Mouse (Mus musculus) spleen, adult 2 months (tissue): ENCODE data around the gene Cd276. TPM values are rescaled to one million over a fixed set of nuclear protein-coding genes. Genes with fewer than 3 reads are reported as not detected.

ENCODE experiments used
- DNase-seq, 2 experiments: peaks; one replicate each; pipeline versions ENCODE4 v3.0.0 to v3.0.0-alpha.2; 2012 to 2021; ENCODE audit warnings: low spot score in 2 of 2, low read depth in 1 of 2
- H3K27ac ChIP-seq: fragments of 200-500 bp; 2 replicates; pipeline ENCODE4 v1.5.1; 2012; ENCODE audit warnings: low read length, inconsistent platforms; ENCODE audit not compliant: insufficient read depth
- H3K27me3 ChIP-seq: fragments of 200-500 bp; 2 replicates; pipeline ENCODE4 v1.6.1; 2012; ENCODE audit warnings: mild to moderate bottlenecking, moderate library complexity, low read length, inconsistent platforms; ENCODE audit not compliant: control insufficient read depth, insufficient read depth
- H3K36me3 ChIP-seq: fragments of 200-500 bp; 2 replicates; pipeline ENCODE4 v1.6.1; 2012; ENCODE audit warnings: mild to moderate bottlenecking, low read length, inconsistent platforms; ENCODE audit not compliant: control insufficient read depth, insufficient read depth
- H3K4me1 ChIP-seq: fragments of 200-500 bp; 2 replicates; pipeline ENCODE4 v1.6.1; 2011; ENCODE audit warnings: inconsistent platforms; ENCODE audit not compliant: control insufficient read depth, insufficient read depth, insufficient read length
- H3K4me3 ChIP-seq: fragments of 200-500 bp; 2 replicates; pipeline ENCODE4 v1.5.1; 2011; ENCODE audit warnings: mild to moderate bottlenecking, inconsistent platforms; ENCODE audit not compliant: insufficient read depth, insufficient read length; ENCODE audit errors: extremely low read depth
- CTCF ChIP-seq: fragments of 200-500 bp; IDR thresholded peaks from 2 replicates; pipeline ENCODE4 v1.5.1; 2011; ENCODE audit warnings: mild to moderate bottlenecking, inconsistent platforms; ENCODE audit not compliant: insufficient read depth, insufficient read length, insufficient replicate concordance; ENCODE audit errors: extremely low read depth
- POLR2A ChIP-seq: fragments of 200-500 bp; IDR thresholded peaks from 2 replicates; pipeline ENCODE4 v1.6.1; 2011; ENCODE audit warnings: low read depth, low read length, inconsistent platforms
- WGBS: fragments of 180-500 bp; shearing (Covaris S2); methylation state at CpG from one replicate; pipeline ENCODE4 v1.1.7; 2018; 5-methylcytosine and 5-hydroxymethylcytosine counted together
- polyA plus RNA-seq: library from polyadenylated mRNA; depleted of rRNA; stranded (reverse); fragments of >200 nt; gene quantifications from 2 replicates; pipeline ENCODE4 v1.2.3, GENCODE M21; 2012

The Cd276 gene
- polyA plus RNA-seq, 1 experiment: 2.4 TPM

DNA sequence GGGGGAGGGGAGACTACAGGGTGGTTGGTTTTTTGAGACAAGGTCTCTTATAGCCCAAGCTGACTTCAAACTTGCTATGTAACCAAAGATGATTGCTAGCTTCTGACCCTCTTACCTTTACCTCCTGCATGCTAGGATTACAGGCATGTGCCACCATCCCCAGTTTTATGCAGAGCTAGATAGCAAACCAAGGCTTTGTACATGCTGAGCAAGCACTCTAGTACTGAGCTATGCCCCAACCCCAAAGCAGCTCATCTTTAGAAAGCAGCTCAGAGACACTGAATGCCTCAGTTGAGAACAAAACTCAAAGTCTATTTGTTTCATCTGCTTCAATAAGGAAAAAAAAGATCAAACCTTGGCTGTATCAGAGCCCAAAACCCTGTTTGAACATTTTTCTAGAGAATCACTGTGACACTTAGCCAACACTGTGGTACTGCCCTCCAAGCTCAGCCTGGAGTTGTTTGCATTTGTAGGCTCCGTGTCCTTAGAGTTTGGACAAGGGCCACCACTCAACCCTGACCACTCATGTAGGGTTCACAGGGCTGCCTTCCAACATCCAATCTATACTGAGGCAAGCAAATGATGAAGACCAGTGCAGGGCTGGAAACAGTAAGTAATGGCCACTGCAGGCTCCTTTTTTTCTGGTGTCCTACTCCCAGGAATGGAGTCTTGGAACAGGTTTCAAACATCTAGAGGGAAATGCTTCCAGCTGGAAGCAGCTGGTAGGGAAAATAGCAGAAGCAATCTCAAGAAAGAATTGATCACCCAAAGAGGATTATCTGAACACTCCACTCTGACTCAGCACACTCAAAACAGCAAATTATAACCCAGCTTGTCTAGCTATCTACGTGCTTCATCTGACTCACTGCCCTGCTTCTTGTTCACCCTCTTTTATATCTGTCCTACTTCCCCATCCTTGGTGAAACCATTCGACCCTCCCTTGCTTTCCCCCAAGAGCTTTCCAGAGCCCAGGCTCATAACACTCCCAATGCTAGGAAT is 2.5 kb upstream of the Cd276 start:
- TF ChIP-seq POLR2A (no peak), CTCF (no peak)
- Histone ChIP-seq H3K27ac (no peak overlapping the region), H3K36me3 (no peaks in the 10 kb centered on the region), H3K4me3 (no peak overlapping the region), H3K4me1 (peaks cover 8% of the 10 kb centered on the region), H3K27me3 (peaks cover 13% of the 10 kb centered on the region)
- DNase-seq: no peak
- WGBS: 38% methylated on average over 3 of the region's 3 CpGs

- Histone ChIP-seq H3K4me3 (no peak overlapping the region), H3K4me1 (peaks cover 8% of the 10 kb centered on the region), H3K27ac (no peak overlapping the region), H3K27me3 (peaks cover 13% of the 10 kb centered on the region), H3K36me3 (no peaks in the 10 kb centered on the region)
- no peak for DNase-seq
- 79% methylated on average over 7 of the region's 7 CpGs for WGBS
- TF ChIP-seq POLR2A: no peak
- TF ChIP-seq CTCF: no peak
These were observed 1.4 kb upstream of the Cd276 start for GRCm38 (mm10) chr9:58556627-58557026.

DNA sequence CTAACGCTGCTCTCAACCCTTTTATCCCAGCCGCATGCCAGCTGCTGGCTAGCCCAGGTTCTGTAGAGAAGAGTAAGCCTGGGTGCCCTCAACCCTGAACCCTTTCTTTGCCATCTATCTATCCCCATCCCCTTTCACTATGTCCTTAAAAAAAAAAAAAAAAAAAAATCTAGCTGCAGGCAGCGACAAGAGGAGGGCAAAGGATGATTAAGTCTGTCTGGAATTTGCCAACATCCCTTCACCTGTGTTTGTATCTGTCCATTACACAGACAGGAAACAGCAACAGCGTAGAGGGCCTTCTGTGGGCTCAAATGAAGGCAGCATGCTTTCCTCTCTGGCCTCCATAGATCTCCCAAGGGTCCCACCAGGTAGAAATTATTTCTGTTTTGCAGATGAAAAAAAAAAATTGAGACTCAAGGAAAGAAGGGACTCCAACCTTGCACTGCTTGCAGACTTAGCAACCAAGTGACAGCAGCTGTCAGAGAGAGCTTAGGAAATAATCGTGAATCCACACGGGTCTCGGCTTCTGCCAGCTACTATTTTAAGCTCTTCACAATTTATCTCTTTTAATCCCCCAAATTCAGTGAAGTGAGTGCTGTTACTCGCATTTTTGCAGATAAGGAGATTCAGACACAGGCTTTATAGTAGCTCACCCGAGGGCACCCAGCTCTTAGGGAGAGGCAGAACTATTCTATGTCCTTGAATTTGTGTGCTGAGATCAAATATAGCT is 613 bp upstream of the Cd276 start:
- H3K4me3 ChIP-seq: no peak overlapping the region
- no peak for DNase-seq
- H3K27me3 ChIP-seq: peaks cover 13% of the 10 kb centered on the region
- WGBS: 29% methylated on average over 9 of the region's 9 CpGs
- peaks cover 8% of the 10 kb centered on the region for H3K4me1 ChIP-seq
- no peak overlapping the region; the same call in 1 of the 2 replicates for H3K27ac ChIP-seq
- TF ChIP-seq POLR2A: no peak
- no peak for TF ChIP-seq CTCF
- no peaks in the 10 kb centered on the region for H3K36me3 ChIP-seq

- no peak overlapping the region for H3K27ac ChIP-seq
- 32% methylated on average over 23 of the region's 23 CpGs for WGBS
- peaks cover 13% of the 10 kb centered on the region for H3K27me3 ChIP-seq
- peaks cover 8% of the 10 kb centered on the region for H3K4me1 ChIP-seq
- TF ChIP-seq CTCF: no peak
- TF ChIP-seq POLR2A: no peak
- peak overlapping the region; percentile 48; the same call in 1 of the 2 replicates for H3K4me3 ChIP-seq
- no peaks in the 10 kb centered on the region for H3K36me3 ChIP-seq
- DNase-seq: no peak
These were observed 955 bp downstream of the Cd276 start for GRCm38 (mm10) chr9:58554056-58554907.

GRCm38 (mm10) chr9:58552083-58552482 is 3.2 kb downstream of the Cd276 start:
- 47% methylated on average over 9 of the region's 9 CpGs for WGBS
- no peak overlapping the region for H3K27ac ChIP-seq
- H3K27me3 ChIP-seq: peaks cover 13% of the 10 kb centered on the region

DNA sequence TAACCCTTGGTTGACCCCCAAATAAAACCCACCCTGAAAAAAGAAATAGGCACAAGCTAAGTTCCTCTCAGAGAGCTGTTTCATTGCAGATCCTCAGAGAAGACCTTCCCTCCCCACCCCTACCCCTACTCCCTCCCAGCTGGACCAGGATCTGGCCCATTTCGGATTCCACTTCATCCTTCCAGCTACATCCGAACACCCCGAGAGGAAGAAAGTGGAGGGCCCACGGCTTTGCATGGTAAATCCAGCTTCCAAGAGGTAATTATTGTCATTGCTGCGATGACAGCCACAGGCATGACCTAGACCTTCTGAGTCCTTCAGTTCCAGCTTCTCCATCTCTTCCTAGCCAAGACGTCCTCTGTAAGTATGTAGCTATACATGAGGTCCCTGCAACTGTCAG is 4.3 kb downstream of the Cd276 start:
- H3K27me3 ChIP-seq: peaks cover 12% of the 10 kb centered on the region
- 89% methylated on average over 6 of the region's 6 CpGs for WGBS
- no peak for DNase-seq

More at GRCm38 (mm10) chr9:58552083-58552482, 3.2 kb downstream of the Cd276 start:
- no peak overlapping the region for H3K4me3 ChIP-seq
- no peak for DNase-seq
- TF ChIP-seq CTCF (no peak), POLR2A (no peak)
- H3K36me3 ChIP-seq: no peaks in the 10 kb centered on the region
- H3K4me1 ChIP-seq: peaks cover 8% of the 10 kb centered on the region

More for the DNA sequence above, 4.3 kb downstream of the Cd276 start:
- Histone ChIP-seq H3K27ac (no peak overlapping the region), H3K36me3 (no peaks in the 10 kb centered on the region), H3K4me1 (peaks cover 8% of the 10 kb centered on the region), H3K4me3 (no peak overlapping the region)
- TF ChIP-seq POLR2A (no peak), CTCF (no peak)
